Mouse (Mus musculus) neural tube, embryonic 11.5 days (tissue): ENCODE measurements around the gene Pgbd1. TPM values are rescaled to one million over a fixed set of nuclear protein-coding genes. Genes with fewer than 3 reads are reported as not detected.

Source experiments
- ATAC-seq: fragments of 200-750 bp; cut with Nextera tagmentation; 2 replicates; pipeline ENCODE4 v1.8.0; 2017; ENCODE audit warnings: moderate number of reproducible peaks, mild to moderate bottlenecking, moderate TSS enrichment, moderate library complexity; ENCODE audit not compliant: insufficient read depth, low FRiP score, low TSS enrichment
- DNase-seq: peaks from one replicate; pipeline ENCODE4 v3.0.0-alpha.2; 2015; ENCODE audit warnings: low spot score
- H3K27ac ChIP-seq: fragments of 300-500 bp; sonication (generic); 2 replicates; pipeline ENCODE4 v1.5.1; 2014; ENCODE audit warnings: low read depth, mild to moderate bottlenecking, low read length
- H3K27me3 ChIP-seq: fragments of 300-500 bp; sonication (generic); 2 replicates; pipeline ENCODE4 v1.6.1; 2014; ENCODE audit warnings: mild to moderate bottlenecking, low read length, mixed read lengths; ENCODE audit not compliant: control insufficient read depth, insufficient read depth
- H3K36me3 ChIP-seq: fragments of 300-500 bp; sonication (generic); 2 replicates; pipeline ENCODE4 v1.6.1; 2014; ENCODE audit warnings: mild to moderate bottlenecking, low read length, moderate library complexity, mixed read lengths; ENCODE audit not compliant: control insufficient read depth, insufficient read depth
- H3K4me1 ChIP-seq: fragments of 300-500 bp; sonication (generic); 2 replicates; pipeline ENCODE4 v1.6.1; 2014; ENCODE audit warnings: low read length, mixed read lengths; ENCODE audit not compliant: control insufficient read depth, insufficient read depth
- H3K4me2 ChIP-seq: fragments of 300-500 bp; sonication (generic); 2 replicates; pipeline ENCODE4 v1.6.1; 2014; ENCODE audit warnings: low read depth, mild to moderate bottlenecking, moderate library complexity
- H3K4me3 ChIP-seq: fragments of 300-500 bp; sonication (generic); 2 replicates; pipeline ENCODE4 v1.5.1; 2014; ENCODE audit warnings: low read depth, low read length
- H3K9ac ChIP-seq: fragments of 300-500 bp; sonication (generic); 2 replicates; pipeline ENCODE4 v1.6.1; 2014; ENCODE audit warnings: mild to moderate bottlenecking, low read length
- H3K9me3 ChIP-seq: fragments of 300-500 bp; sonication (generic); 2 replicates; pipeline ENCODE4 v1.6.1; 2016; ENCODE audit warnings: low read length; ENCODE audit not compliant: control insufficient read depth
- WGBS: fragments of 180-500 bp; shearing (Covaris S2); extraction: QIAGEN DNeasy Blood & Tissue Kit; methylation state at CpG from one replicate; pipeline ENCODE4 v1.1.7; 2014; 5-methylcytosine and 5-hydroxymethylcytosine counted together
- polyA plus RNA-seq: library from polyadenylated mRNA; unstranded; fragments of >200 nt; fragmentation: Nextera tagmentation; extraction: Ambion mirVana; gene quantifications from 2 replicates; pipeline ENCODE4 v1.2.1, GENCODE M21; 2014

Pgbd1 gene
- polyA plus RNA-seq, 1 experiment from 2014 or later: 4.9 TPM

- ATAC-seq: no peak
- Histone ChIP-seq H3K9ac (no peak overlapping the region), H3K27ac (no peak overlapping the region), H3K4me2 (no peak overlapping the region), H3K4me1 (peaks cover 5% of the 10 kb centered on the region), H3K27me3 (no peaks in the 10 kb centered on the region), H3K9me3 (no peaks in the 10 kb centered on the region), H3K36me3 (no peaks in the 10 kb centered on the region), H3K4me3 (no peak overlapping the region)
- DNase-seq: no peak
- WGBS: 7% methylated on average over 4 of the region's 4 CpGs
Observed at GRCm38 (mm10) chr13:21456347-21456746, 15.5 kb upstream of the Pgbd1 start.

GRCm38 (mm10) chr13:21454133-21454532 lies 13.3 kb upstream of the Pgbd1 start:
- H3K27ac ChIP-seq: no peak overlapping the region
- 93% methylated on average over 3 of the region's 3 CpGs for WGBS
- H3K36me3 ChIP-seq: no peaks in the 10 kb centered on the region
- H3K4me1 ChIP-seq: peaks cover 5% of the 10 kb centered on the region
- H3K9me3 ChIP-seq: no peaks in the 10 kb centered on the region
- no peak for ATAC-seq
- H3K27me3 ChIP-seq: no peaks in the 10 kb centered on the region
- H3K9ac ChIP-seq: no peak overlapping the region
- H3K4me3 ChIP-seq: no peak overlapping the region
- no peak overlapping the region for H3K4me2 ChIP-seq
- no peak for DNase-seq

GRCm38 (mm10) chr13:21453449-21453848 lies 12.6 kb upstream of the Pgbd1 start, which contains the start of gene Zscan26:
TSS of gene Zscan26 (minus strand) at chr13:21453730.
- H3K27me3 ChIP-seq: no peaks in the 10 kb centered on the region
- peak within 1 kb of the TSS; percentile 61 for H3K9ac ChIP-seq
- H3K4me1 ChIP-seq: peaks cover 5% of the 10 kb centered on the region
- 0% methylated on average over 23 of the region's 23 CpGs for WGBS
- no peak within 1 kb of the TSS for H3K27ac ChIP-seq
- no peaks in the 10 kb centered on the region for H3K9me3 ChIP-seq
- peak within 1 kb of the TSS; percentile 69 for H3K4me2 ChIP-seq
- peak; percentile 89 for DNase-seq
- H3K36me3 ChIP-seq: no peaks in the 10 kb centered on the region
- H3K4me3 ChIP-seq: peak within 1 kb of the TSS; percentile 58
- ATAC-seq: peak; percentile 87

GRCm38 (mm10) chr13:21453042-21453441 lies 12.2 kb upstream of the Pgbd1 start:
- ATAC-seq (no peak), DNase-seq (no peak)
- peaks cover 2% of the 10 kb centered on the region; the same call in 1 of the 2 replicates for H3K36me3 ChIP-seq
- H3K4me1 ChIP-seq: peaks cover 5% of the 10 kb centered on the region
- H3K9ac ChIP-seq: peak overlapping the region; percentile 61
- H3K27me3 ChIP-seq: no peaks in the 10 kb centered on the region
- no peak overlapping the region for H3K27ac ChIP-seq
- peak overlapping the region; percentile 58 for H3K4me3 ChIP-seq
- WGBS: 4% methylated on average over 13 of the region's 13 CpGs
- H3K4me2 ChIP-seq: peak overlapping the region; percentile 69
- H3K9me3 ChIP-seq: no peaks in the 10 kb centered on the region

- H3K36me3 ChIP-seq: peaks cover 5% of the 10 kb centered on the region
- H3K27ac ChIP-seq: no peak overlapping the region
- H3K4me1 ChIP-seq: peaks cover 5% of the 10 kb centered on the region
- no peak overlapping the region for H3K4me2 ChIP-seq
- no peaks in the 10 kb centered on the region for H3K9me3 ChIP-seq
- 85% methylated on average over 16 of the region's 16 CpGs for WGBS
- H3K4me3 ChIP-seq: no peak overlapping the region
- ATAC-seq (no peak), DNase-seq (no peak)
- no peaks in the 10 kb centered on the region for H3K27me3 ChIP-seq
- H3K9ac ChIP-seq: no peak overlapping the region
Observed at GRCm38 (mm10) chr13:21447856-21448614, 7.2 kb upstream of the Pgbd1 start.

GRCm38 (mm10) chr13:21446796-21447195 lies 5.9 kb upstream of the Pgbd1 start:
- 90% methylated on average over 9 of the region's 9 CpGs for WGBS
- no peak for DNase-seq
- ATAC-seq: no peak
- no peak overlapping the region for H3K4me3 ChIP-seq
- no peak overlapping the region for H3K9ac ChIP-seq
- H3K36me3 ChIP-seq: peaks cover 5% of the 10 kb centered on the region
- H3K27me3 ChIP-seq: no peaks in the 10 kb centered on the region
- H3K4me1 ChIP-seq: no peaks in the 10 kb centered on the region
- H3K27ac ChIP-seq: no peak overlapping the region
- H3K9me3 ChIP-seq: no peaks in the 10 kb centered on the region
- no peak overlapping the region for H3K4me2 ChIP-seq

- ATAC-seq (peak; percentile 38; the same call in 1 of the 2 replicates), DNase-seq (no peak)
- H3K9ac ChIP-seq: peak overlapping the region; percentile 63; the same call in 1 of the 2 replicates
- H3K9me3 ChIP-seq: no peaks in the 10 kb centered on the region
- peaks cover 3% of the 10 kb centered on the region; the same call in 1 of the 2 replicates for H3K36me3 ChIP-seq
- peak overlapping the region; percentile 56 for H3K4me3 ChIP-seq
- H3K27ac ChIP-seq: no peak overlapping the region
- H3K4me2 ChIP-seq: peak overlapping the region; percentile 60
- 0 out of 2 replicates have a peak, but pooled peaks cover 3% of the 10 kb centered on the region for H3K4me1 ChIP-seq
- WGBS: 19% methylated on average over 10 of the region's 10 CpGs
- no peaks in the 10 kb centered on the region for H3K27me3 ChIP-seq
Observed at GRCm38 (mm10) chr13:21441207-21441572, 332 bp upstream of the Pgbd1 start.

- no peak overlapping the region for H3K4me3 ChIP-seq
- no peaks in the 10 kb centered on the region for H3K36me3 ChIP-seq
- H3K27me3 ChIP-seq: no peaks in the 10 kb centered on the region
- no peak overlapping the region for H3K27ac ChIP-seq
- ATAC-seq (no peak), DNase-seq (no peak)
- 91% methylated on average over 4 of the region's 4 CpGs for WGBS
- 0 out of 2 replicates have a peak, but pooled peaks cover 3% of the 10 kb centered on the region for H3K4me1 ChIP-seq
- no peak overlapping the region for H3K9ac ChIP-seq
- H3K9me3 ChIP-seq: no peaks in the 10 kb centered on the region
- no peak overlapping the region for H3K4me2 ChIP-seq
Observed at GRCm38 (mm10) chr13:21435476-21435875, 5.4 kb downstream of the Pgbd1 start.

GRCm38 (mm10) chr13:21427631-21428030 lies 13.2 kb downstream of the Pgbd1 start:
- 92% methylated on average over 1 of the region's 1 CpGs for WGBS

More at GRCm38 (mm10) chr13:21427631-21428030, 13.2 kb downstream of the Pgbd1 start:
- H3K36me3 ChIP-seq: no peaks in the 10 kb centered on the region
- no peak overlapping the region for H3K9ac ChIP-seq
- H3K9me3 ChIP-seq: no peaks in the 10 kb centered on the region
- DNase-seq: no peak
- no peaks in the 10 kb centered on the region for H3K27me3 ChIP-seq
- H3K4me2 ChIP-seq: no peak overlapping the region
- no peak overlapping the region for H3K27ac ChIP-seq
- H3K4me1 ChIP-seq: no peaks in the 10 kb centered on the region
- ATAC-seq: no peak
- H3K4me3 ChIP-seq: no peak overlapping the region
